Mouse (Mus musculus) myocyte (in vitro differentiated cells): ENCODE measurements around the gene Hilpda. TPM values are rescaled to one million over a fixed set of nuclear protein-coding genes. Genes with fewer than 3 reads are reported as not detected.

ENCODE experiments used
- H3K27me3 ChIP-seq: one replicate; pipeline ENCODE4 v1.6.1; 2011; ENCODE audit not compliant: control insufficient read depth, insufficient read depth, insufficient read length
- H3K36me3 ChIP-seq: one replicate; pipeline ENCODE4 v1.6.1; 2011; ENCODE audit not compliant: control insufficient read depth, insufficient read depth
- H3K4me2 ChIP-seq: one replicate; pipeline ENCODE4 v1.6.1; 2011; ENCODE audit warnings: low read depth, control low read depth
- H3K4me3 ChIP-seq: one replicate; pipeline ENCODE4 v1.5.1; 2011; ENCODE audit warnings: mild to moderate bottlenecking, control low read depth, moderate library complexity
- H3K79me2 ChIP-seq: one replicate; pipeline ENCODE4 v1.6.1; 2011; ENCODE audit not compliant: control insufficient read depth, insufficient read depth
- H3ac ChIP-seq: one replicate; pipeline ENCODE4 v1.6.1; 2011; ENCODE audit not compliant: control insufficient read depth, insufficient read length
- CEBPB ChIP-seq: IDR thresholded peaks from 2 replicates; pipeline ENCODE4 v1.6.1; 2011; ENCODE audit warnings: mild to moderate bottlenecking, moderate library complexity; ENCODE audit not compliant: poor library complexity, insufficient read depth, severe bottlenecking
- E2F4 ChIP-seq: IDR thresholded peaks from one replicate; pipeline ENCODE4 v1.6.1; 2011; ENCODE audit warnings: mild to moderate bottlenecking, control low read depth, moderate library complexity; ENCODE audit not compliant: insufficient read depth
- MAX ChIP-seq: IDR thresholded peaks from one replicate; pipeline ENCODE4 v1.6.1; 2011; ENCODE audit warnings: low read depth, mild to moderate bottlenecking, control low read depth
- MYOD1 ChIP-seq, 3 experiments: IDR thresholded peaks; one replicate each; pipeline ENCODE4 v1.6.1; 2011; ENCODE audit warnings: control low read depth in 2 of 3, low read depth in 2 of 3, mild to moderate bottlenecking in 2 of 3, moderate library complexity in 1 of 3; ENCODE audit not compliant: insufficient read length in 2 of 3, control insufficient read depth in 1 of 3
- MYOG ChIP-seq, 3 experiments: IDR thresholded peaks; one replicate each; pipeline ENCODE4 v1.6.1; 2011; ENCODE audit warnings: control low read depth in 2 of 3, low read depth in 2 of 3, mild to moderate bottlenecking in 2 of 3; ENCODE audit not compliant: insufficient read length in 2 of 3, control insufficient read depth in 1 of 3, insufficient read depth in 1 of 3
- POLR2A ChIP-seq: IDR thresholded peaks from one replicate; pipeline ENCODE4 v1.6.1; 2011; ENCODE audit warnings: low read depth, mild to moderate bottlenecking, control low read depth, moderate library complexity; ENCODE audit not compliant: insufficient read length
- POLR2AphosphoS2 ChIP-seq: IDR thresholded peaks from one replicate; pipeline ENCODE4 v1.6.1; 2011; ENCODE audit warnings: low read depth, control low read depth; ENCODE audit not compliant: insufficient read length
- REST ChIP-seq: IDR thresholded peaks from one replicate; pipeline ENCODE4 v1.6.1; 2011; ENCODE audit warnings: mild to moderate bottlenecking, control low read depth, moderate library complexity; ENCODE audit not compliant: insufficient read depth, insufficient read length
- SRF ChIP-seq: IDR thresholded peaks from one replicate; pipeline ENCODE4 v1.6.1; 2011; ENCODE audit warnings: low read depth; ENCODE audit not compliant: control insufficient read depth, insufficient read length
- TCF12 ChIP-seq: IDR thresholded peaks from one replicate; pipeline ENCODE4 v1.6.1; 2011; ENCODE audit warnings: mild to moderate bottlenecking, control low read depth; ENCODE audit not compliant: poor library complexity, insufficient read depth, severe bottlenecking
- TCF3 ChIP-seq: IDR thresholded peaks from one replicate; pipeline ENCODE4 v1.6.1; 2011; ENCODE audit warnings: low read depth, control low read depth; ENCODE audit not compliant: insufficient read length
- USF1 ChIP-seq: IDR thresholded peaks from one replicate; pipeline ENCODE4 v1.6.1; 2011; ENCODE audit warnings: low read depth, mild to moderate bottlenecking, control low read depth, moderate library complexity
- polyA plus RNA-seq: library from polyadenylated mRNA; unstranded; fragments of >200 nt; fragmentation: generic; extraction: Trizol; gene quantifications from one replicate; pipeline ENCODE4 v1.2.1, GENCODE M21; 2012; ENCODE audit warnings: missing spikeins

Hilpda gene
- polyA plus RNA-seq, 1 experiment: 15.5 TPM

- H3K4me2 ChIP-seq: no peak overlapping the region
- TF ChIP-seq POLR2A: no peak
- no peak for TF ChIP-seq SRF
- no peak for TF ChIP-seq TCF12
- no peak for TF ChIP-seq POLR2AphosphoS2
- no peak for TF ChIP-seq MAX
- no peak for TF ChIP-seq REST
- TF ChIP-seq MYOD1 (IDR thresholded peaks at IDR 0.05; ENCODE audit: control insufficient read depth in 1 of 3, insufficient read length in 2 of 3, low read depth in 2 of 3): no peak
- no peak for TF ChIP-seq TCF3
- no peak for TF ChIP-seq MYOG (IDR thresholded peaks at IDR 0.05; ENCODE audit: control insufficient read depth in 1 of 3, insufficient read depth in 1 of 3, insufficient read length in 2 of 3, low read depth in 2 of 3)
- TF ChIP-seq CEBPB: no peak
- TF ChIP-seq USF1: no peak
- TF ChIP-seq E2F4: no peak
Observed at GRCm38 (mm10) chr6:29245272-29246120, 26.8 kb upstream of the Hilpda start.

GRCm38 (mm10) chr6:29246183-29246582 is 26.1 kb upstream of the Hilpda start:
- Histone ChIP-seq H3K4me2 (no peak overlapping the region), H3ac (no peak overlapping the region), H3K79me2 (no peaks in the 10 kb centered on the region), H3K4me3 (no peak overlapping the region), H3K36me3 (no peaks in the 10 kb centered on the region), H3K27me3 (no peaks in the 10 kb centered on the region)
- TF ChIP-seq USF1 (no peak), TCF12 (no peak), MAX (no peak), MYOD1 (IDR thresholded peaks at IDR 0.05; ENCODE audit: control insufficient read depth in 1 of 3, insufficient read length in 2 of 3, low read depth in 2 of 3) (no peak), SRF (no peak)

More at GRCm38 (mm10) chr6:29245272-29246120, 26.8 kb upstream of the Hilpda start:
- H3ac ChIP-seq: no peak overlapping the region
- H3K36me3 ChIP-seq: no peaks in the 10 kb centered on the region
- no peak overlapping the region for H3K4me3 ChIP-seq
- H3K79me2 ChIP-seq: no peaks in the 10 kb centered on the region
- no peaks in the 10 kb centered on the region for H3K27me3 ChIP-seq

- TF ChIP-seq USF1: no peak
- no peak for TF ChIP-seq TCF3
- no peak for TF ChIP-seq REST
- no peak for TF ChIP-seq E2F4
- no peak for TF ChIP-seq MYOG (IDR thresholded peaks at IDR 0.05; ENCODE audit: control insufficient read depth in 1 of 3, insufficient read depth in 1 of 3, insufficient read length in 2 of 3, low read depth in 2 of 3)
- Histone ChIP-seq H3K4me3 (no peak overlapping the region), H3K4me2 (no peak overlapping the region)
Observed at GRCm38 (mm10) chr6:29246585-29246984, 25.7 kb upstream of the Hilpda start.

DNA sequence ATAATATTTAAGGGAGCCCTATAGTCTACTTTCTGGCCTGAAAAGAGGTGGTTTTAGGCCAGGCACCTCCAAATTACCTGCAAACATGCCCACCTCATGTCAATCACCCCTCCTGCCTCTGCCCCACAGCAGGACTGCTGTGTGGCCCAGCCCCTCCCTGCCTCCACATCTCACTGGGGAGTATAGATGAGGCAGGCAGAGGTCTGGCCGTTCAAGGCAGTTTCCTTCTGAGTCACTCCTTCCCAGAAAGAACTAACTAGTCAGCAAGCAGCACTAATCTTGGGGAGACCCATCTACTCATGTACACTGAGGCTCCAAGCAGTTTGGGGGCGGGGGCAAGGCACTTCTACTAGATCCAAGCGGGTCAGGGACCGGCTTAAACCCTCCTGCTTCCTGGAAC is 25.2 kb upstream of the Hilpda start:
- Histone ChIP-seq H3K36me3 (no peaks in the 10 kb centered on the region), H3K4me2 (peak overlapping the region; percentile 9), H3ac (no peak overlapping the region), H3K27me3 (no peaks in the 10 kb centered on the region), H3K4me3 (no peak overlapping the region), H3K79me2 (no peaks in the 10 kb centered on the region)
- TF ChIP-seq CEBPB (no peak), REST (no peak), E2F4 (no peak), MYOD1 (IDR thresholded peaks at IDR 0.05; ENCODE audit: control insufficient read depth in 1 of 3, insufficient read length in 2 of 3, low read depth in 2 of 3) (no peak), POLR2A (no peak), POLR2AphosphoS2 (no peak), USF1 (no peak), TCF12 (no peak), SRF (no peak), MAX (no peak), MYOG (IDR thresholded peaks at IDR 0.05; ENCODE audit: control insufficient read depth in 1 of 3, insufficient read depth in 1 of 3, insufficient read length in 2 of 3, low read depth in 2 of 3) (no peak), TCF3 (no peak)

More at GRCm38 (mm10) chr6:29246585-29246984, 25.7 kb upstream of the Hilpda start:
- Histone ChIP-seq H3K79me2 (no peaks in the 10 kb centered on the region), H3K27me3 (no peaks in the 10 kb centered on the region), H3K36me3 (no peaks in the 10 kb centered on the region), H3ac (no peak overlapping the region)

DNA sequence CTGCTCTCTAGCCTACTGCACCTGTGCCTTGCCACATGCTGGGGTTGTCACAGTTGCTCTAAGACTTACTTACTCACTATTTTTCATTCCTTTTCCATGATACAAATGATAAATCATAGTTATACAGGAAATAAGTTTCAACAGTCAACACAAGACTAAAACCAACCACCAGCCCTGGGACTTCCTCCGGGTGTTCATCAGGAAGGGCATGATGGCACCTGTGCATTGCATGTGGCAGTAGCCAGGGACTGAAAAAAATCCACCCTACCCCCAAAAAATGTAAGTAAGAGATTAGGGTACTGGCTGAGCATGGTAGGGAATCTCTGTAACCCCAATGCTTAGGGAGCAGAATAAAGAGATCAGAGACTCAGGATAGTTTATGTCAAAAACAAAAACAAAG is 12.9 kb upstream of the Hilpda start:
- H3K36me3 ChIP-seq: no peaks in the 10 kb centered on the region
- TF ChIP-seq TCF12 (no peak), POLR2AphosphoS2 (no peak), MAX (no peak), SRF (no peak), CEBPB (no peak), POLR2A (no peak), MYOG (IDR thresholded peaks at IDR 0.05; ENCODE audit: control insufficient read depth in 1 of 3, insufficient read depth in 1 of 3, insufficient read length in 2 of 3, low read depth in 2 of 3) (no peak), REST (no peak), USF1 (no peak), TCF3 (no peak)
- no peak overlapping the region for H3ac ChIP-seq
- no peak overlapping the region for H3K4me2 ChIP-seq
- no peaks in the 10 kb centered on the region for H3K79me2 ChIP-seq
- H3K4me3 ChIP-seq: no peak overlapping the region
- no peaks in the 10 kb centered on the region for H3K27me3 ChIP-seq
